Mouse (Mus musculus): ENCODE results near the gene Fmod.

Gene Fmod

DNA sequence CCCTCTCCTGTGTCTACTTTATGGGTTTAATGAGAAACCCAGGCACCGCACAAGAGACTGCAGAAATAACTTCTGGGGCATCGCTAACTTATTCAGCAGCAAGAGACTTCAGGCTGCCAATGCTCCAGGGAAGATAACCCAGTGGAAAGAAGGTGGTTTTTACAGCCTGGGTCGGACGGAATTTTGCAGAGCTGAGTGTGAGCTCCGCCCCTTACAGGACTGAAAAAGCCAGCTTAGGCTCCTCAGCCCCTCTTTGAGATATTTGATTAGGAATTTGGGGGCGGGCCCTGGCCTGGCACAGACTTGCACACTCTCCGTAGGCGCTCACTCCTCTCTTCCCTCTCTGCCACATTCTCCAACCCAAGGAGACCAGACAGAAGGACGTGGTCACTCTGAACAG, at the start of gene Fmod:
Gene Fmod (plus strand): TSS at position 83 of the 400 bp plus-strand sequence.
- no peak for DNase-seq

DNA sequence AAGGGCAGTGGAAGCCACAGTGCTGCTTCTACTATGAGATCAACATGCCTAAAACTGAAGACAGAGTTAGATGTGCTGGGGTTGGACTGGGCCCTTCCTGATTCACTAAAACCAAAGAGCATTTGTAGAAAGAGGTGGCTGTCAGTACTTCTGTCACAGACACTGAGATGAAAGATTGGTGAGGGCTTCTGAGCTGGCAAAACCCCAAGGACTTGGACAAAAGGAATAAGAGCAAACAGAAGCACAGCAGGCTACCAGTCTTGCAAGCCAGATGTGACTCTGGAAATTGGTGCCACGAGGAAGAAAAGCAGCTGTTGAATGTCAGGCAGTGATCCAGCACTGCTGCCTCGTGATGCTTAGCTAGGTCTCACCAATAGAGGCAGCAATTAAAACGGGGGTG, 48.2 kb upstream of the Fmod start:
- no peak for DNase-seq

DNA sequence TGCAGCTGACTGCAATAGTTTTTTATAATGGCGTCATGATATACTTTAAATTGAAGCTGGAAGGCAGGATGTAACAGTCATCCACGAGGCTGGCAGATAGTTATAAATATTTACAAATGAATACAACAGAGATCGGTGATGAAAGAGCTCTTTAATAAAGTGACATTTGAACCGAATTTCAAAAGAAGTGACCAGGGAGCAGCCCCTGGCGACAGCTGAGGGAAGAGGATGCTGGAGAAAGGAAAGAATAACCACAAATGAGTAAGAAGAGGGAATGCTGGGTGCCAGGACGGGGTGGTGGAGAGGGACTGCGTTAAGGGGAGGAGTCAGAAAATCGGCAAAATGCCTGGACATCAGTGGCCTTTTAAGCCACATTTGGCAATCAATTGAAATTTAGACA, 45.8 kb upstream of the Fmod start:
- no peak for DNase-seq

DNA sequence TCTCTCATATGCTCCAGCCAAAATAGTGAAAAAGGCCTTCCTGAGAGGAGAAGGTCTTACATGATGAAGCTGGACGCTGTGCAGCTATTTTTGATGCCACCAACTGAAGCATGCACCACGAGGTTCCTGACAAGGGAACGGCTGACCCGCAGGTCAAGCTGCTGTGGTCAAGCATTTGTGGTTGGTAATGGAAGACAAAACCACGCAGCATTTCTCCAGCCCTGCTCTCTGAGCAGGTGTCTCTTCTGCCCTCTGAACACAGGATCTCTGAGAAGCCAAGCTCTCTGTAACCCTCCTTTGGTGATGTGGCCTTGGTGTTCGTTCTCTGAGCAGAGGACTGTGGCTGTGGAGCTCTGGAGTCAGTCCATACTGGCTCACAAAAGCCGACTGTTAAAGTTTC, 31.6 kb upstream of the Fmod start:
- no peak for DNase-seq

DNA sequence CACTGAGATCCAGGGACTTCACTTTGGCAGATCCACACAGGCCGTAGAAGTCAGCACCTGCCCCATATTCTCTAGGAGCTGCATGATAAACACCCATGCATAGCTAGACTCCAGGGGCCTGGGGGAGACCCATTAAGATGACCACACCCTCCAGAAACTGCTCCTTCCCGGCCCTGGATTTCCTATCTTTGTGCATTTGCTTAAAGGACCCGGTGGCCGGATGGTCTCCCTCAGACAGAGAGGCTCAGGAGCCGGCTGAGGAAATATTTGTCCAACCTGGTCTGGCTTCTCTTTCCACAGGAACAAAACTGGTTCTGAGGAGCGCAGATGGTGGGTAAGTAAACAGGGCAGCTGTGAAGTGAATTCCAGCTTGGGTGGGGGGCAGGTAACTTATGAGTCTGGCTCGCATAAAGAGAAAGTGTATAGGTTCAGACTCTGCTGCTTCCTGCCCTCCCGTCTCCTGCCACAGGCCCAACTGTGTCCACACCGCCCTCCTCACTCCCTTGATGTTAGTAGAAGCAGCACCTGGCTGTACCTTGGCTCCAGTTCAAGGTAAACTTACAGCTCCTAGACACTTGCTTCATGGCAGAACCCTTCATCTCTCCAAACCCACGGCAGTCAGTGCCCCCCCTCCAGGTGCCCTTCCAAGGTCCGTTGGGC, 30.8 kb upstream of the Fmod start:
- DNase-seq = no peak

DNA sequence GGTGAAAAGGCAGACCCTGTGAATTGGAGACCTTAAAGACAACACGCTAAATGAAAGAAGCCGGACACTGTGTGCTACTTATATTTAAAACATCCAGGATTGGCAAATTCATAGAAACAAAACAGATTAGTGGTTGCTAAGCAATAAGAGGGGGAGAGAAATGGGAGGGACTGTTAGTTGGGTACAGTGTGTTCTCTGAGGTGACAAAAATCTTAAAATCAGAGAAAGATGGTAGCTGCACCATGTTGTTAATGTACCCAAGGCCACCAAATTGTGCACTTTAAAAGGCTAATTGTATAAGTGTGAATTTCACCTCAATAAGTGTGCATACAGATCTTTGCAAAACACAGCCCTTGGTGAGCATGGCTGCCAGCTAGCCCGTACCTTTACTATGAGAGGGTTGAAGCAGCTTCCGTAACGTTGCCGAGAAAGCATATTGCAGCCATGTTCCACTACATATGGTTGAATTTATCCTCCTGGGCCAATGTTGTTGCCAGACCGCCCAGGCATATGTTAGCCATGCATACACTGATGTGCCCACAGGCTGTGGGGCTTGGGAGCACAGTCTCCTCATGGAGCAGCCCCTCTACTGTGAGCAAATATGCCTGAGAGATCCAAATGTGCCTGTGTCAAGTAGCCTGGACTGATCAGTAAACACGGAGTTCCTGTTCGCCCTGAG, 12.6 kb upstream of the Fmod start:
- peak in 1 of 2 experiments; percentile 10 for DNase-seq

DNA sequence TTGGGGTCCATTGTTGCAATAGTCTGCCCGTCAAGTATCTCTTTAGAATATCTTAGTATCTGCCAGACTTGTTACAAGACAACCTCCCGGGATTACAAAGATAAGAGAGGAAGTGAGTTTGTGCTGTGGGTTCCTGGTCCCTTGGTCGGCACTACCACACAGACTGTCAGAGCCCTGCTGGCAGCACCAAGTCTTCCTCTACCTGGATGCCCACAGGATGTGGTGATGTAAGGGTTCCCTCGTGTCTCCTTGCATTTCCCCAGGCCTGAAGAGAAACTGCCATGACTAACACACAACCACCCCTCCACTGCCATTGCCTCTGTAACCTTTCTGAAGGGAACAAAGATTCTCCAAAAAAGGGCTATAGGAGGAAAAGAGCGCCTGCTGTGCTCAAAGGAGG, 11.1 kb upstream of the Fmod start:
- no peak for DNase-seq

DNA sequence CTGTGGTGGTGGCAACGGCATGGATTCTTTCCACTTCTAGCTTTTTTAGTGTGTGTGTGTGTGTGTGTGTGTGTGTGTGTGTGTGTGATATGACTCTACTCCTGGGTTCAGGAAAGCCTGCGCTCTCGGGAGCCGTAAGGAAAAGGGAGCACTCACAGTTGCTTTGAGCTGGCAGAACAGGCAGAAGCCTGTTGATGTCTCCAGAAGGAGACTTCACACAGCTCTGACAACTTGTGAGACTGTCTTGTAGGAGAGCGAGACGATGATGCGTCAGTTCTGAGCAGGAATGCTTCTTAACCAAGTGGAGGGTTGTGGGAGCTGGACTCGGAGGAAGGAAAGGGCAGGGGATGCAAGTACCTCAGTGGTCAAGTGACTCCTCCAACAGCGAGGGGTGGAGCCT, 10.3 kb upstream of the Fmod start:
- no peak for DNase-seq

DNA sequence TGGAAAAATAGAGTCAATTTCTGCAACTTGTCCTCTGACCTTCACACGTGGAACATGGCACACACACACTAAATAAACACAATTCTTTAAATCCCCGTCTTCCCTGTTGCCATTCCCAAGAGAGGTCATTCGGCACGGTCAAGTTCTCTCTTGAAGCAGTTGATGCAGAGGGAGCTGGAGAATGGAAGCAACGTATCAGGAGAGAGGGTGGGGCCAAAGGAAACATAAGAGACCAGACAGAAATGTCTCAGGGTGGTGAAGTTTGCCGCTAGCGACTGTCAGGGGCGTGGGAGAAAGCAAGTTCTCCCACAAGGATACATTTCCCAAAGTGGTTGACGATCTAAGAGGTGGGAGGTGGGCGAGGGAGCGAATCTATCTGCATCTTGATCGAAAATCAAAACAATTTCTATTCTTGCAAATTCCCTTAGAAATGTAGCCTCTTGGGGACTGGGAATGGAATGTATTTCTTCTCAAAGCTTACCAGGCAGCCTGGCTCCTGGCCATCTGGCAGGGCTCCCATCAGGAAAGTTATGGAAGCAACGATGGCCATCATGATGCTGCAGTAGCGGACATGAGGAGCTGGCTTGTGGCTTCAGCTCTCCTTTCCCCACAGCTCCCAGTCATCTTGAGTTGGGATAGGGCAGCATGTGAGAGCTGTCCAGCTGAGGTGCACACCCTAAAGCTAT, 8.8 kb upstream of the Fmod start:
- DNase-seq = peak; percentile 41 to 49

DNA sequence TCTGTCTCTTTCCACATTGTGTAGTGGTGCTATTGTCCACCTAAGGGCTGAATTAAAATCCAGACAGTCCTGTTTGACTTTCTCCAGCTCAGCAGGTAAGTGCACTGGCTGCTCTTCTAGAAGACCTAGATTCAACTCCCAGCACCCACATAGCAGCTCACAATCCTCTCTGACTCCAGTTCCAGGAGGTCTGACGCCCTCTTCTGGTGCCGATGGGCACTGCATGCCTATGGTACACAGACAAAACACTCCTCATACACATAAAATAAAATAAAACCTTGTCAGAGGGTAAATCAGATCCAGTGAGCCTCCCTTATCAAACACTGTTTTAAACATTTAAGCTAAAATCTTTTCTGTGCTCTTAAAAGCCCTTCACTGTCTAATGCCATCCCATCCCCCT, 562 bp upstream of the Fmod start:
- no peak for DNase-seq

DNA sequence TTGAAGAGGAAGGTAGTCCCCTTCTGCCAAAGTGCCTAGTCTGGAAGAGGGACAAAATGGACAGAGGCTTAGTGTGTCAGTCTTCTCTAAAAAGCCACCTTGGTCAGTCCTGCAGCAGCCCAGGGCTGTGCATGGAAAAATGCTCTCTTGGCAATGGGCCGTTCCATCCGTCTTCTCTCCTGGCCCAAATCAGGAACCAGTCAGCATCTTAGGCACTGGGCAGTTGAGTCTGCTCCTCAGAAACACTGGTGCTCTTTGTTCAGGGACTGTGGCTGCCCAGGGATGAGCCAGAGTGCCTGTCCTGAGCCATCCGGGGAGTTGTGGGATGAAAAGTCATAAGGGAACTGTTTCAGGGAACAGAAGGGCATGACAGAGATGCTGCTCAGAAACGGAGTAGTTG, 1.3 kb downstream of the Fmod start:
- peak in 1 of 2 experiments; percentile 25 for DNase-seq

DNA sequence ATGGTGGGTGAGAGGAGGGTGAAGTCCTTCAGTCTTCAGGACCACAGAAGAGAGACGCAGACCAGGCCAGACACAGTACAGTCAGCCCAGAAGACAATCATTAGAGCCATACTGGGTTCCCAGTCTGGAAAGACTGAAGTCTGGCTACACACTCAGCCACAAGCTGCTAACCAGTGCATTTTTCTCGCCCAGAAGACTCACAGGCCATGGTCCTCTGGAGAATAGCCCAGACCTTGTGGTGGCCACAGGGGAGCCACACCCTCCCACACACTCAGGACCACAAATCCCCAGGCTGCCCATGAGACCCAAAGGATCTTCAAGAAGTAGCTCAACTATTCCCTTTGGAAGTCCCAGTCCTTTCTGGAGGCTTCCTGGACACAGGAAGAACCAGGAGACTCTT, 2.3 kb downstream of the Fmod start:
- DNase-seq = no peak

DNA sequence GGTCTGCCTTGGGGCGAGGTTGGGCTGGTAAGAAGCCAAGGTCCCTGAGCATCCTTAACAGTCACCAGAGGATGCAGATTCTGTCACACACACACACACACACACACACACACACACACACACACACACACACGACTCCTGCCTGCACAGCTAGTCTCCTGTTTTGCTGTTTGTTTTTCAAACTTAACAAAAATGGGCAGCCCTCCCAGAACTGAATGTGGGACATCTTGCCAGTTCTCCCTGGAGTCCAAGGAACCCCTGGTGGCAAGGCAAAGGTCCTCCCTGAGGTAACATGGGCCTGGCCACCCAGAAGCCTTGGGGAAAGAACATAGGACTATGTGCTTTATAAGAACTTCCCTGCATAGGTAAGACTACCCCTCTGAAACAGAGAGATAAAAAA, 4.8 kb downstream of the Fmod start:
- peak in 1 of 2 experiments; percentile 16 for DNase-seq

DNA sequence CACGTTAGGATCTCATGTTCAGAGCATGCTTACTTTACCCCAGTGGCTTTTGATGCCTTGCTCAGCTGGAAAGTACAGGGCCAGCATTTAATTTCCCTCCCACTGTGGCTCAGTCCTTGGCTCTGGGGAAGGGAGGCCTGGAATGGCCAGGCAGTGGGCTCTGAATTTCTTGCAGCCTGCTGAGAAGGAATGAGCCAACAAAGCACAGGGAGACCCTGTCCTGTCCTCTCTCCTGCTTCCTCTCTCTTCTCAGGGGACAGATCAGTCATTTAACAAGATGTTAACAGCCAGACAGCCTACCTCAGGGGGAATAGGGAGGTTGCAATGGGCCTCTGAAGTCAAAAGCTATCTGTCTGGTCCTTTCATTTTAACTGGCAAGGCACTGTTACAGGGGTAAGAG, 5.3 kb downstream of the Fmod start:
- DNase-seq = no peak

DNA sequence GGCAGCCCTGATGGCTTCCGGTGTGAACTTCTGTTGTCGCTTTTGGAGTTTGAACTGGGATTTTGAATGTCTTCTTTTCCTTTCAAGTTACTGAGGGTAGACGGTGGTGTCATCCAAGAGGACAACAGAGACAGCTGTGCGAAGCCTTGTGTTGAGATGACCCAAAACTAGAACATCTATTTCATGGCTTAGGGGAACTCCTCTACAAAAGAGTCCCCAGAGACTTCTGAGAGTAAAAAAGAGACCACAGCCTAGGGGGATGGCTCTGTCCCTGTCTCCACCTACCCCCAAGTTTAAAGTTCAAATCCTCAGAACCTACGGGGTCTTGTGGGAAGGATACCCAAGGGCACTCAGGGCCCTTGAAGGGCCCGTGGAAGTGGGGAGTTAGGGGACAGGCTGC, 7.8 kb downstream of the Fmod start:
- no peak for DNase-seq

DNA sequence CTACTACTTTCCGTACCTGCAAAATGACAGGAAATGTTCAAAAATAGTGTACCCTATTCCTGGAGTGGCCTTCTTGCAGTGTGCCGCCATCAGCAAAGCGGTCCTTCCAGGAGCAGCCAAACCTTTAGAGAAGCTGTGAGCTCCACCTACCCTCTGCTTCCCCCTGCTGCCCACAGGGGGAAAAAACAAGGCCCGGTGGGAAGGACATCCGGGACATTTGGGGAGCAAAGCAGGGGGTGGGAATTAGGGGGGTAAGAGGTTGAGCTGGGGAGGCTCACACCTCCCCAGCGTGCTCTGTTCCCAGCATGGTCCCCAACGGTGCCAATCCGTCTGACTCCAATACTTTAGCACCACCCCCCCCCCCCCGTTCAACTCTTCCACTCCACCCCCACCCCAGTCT, 8.9 kb downstream of the Fmod start:
- DNase-seq = peak; percentile 90

DNA sequence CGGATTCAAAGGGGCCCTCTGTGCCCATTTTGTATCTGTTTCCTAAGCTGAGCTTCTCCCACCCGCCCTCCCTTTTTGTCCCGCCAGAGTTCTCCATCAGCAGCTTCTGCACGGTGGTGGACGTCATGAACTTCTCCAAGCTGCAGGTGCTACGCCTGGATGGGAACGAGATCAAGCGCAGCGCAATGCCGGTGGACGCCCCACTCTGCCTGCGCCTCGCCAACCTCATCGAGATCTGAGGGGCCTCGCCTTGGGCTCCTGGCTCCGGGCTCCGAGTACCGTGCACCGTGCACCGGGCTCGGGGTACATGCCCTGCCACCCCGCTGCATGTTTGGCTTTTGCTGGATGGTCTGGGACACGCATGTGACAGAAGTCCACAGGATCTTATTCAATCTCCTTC, 9.3 kb downstream of the Fmod start:
- DNase-seq = no peak

DNA sequence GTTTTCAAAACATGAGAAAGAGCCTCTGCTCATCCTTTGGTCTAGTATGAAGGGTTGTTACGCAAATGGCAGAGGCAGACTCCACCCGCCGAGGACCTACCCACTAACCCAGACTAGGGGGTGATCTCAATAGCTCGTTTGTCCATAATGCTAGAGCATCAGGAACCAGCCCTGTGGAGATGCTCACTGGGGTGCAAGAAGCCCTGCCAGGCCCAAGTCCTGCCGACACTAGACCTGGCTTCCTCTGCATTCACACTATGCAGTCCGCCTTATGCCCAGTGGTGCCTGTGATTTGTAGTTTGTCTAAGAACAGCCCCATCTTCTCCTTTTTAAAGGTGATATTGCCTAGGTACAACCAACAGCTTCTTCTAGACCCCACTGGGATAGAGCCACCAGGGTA, 10.4 kb downstream of the Fmod start:
- DNase-seq = no peak

DNA sequence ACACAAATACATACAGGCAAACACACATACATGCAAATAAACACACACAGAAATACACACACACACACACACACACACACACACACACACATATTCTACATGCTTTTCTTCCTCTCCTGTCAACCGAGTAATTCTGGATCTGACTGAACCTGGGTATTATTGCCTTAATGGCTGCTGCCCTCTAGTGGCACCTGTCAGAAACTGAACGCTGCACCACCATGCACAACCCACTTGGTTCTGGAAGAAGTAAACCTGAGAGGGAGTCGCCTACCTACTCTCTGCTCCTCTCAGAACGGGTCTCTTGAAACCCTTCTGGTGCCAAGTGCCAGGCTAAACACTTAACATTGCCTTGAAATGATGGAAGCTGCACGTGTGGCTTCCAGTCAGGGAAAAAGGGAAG, 11.7 kb downstream of the Fmod start:
- DNase-seq = peak; percentile 88 to 91

DNA sequence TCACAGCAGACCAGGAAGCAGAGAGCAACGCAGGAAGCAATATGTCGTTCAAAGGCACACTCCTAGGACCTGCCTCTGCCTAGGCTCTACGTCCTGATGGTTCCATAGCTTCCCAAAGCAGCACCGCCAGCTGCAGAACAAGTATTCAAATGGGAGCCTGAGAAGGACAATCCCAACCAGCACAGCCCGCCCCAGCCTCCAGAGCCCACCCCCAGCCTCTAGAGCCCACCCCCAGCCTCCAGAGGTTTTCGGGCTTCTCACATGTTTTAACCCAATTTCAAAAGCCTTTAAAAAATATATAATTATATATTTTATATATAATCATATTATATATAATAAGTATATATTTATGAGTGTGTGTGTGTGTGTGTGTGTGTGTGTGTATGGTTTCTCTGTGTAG, 12.5 kb downstream of the Fmod start:
- DNase-seq = no peak

DNA sequence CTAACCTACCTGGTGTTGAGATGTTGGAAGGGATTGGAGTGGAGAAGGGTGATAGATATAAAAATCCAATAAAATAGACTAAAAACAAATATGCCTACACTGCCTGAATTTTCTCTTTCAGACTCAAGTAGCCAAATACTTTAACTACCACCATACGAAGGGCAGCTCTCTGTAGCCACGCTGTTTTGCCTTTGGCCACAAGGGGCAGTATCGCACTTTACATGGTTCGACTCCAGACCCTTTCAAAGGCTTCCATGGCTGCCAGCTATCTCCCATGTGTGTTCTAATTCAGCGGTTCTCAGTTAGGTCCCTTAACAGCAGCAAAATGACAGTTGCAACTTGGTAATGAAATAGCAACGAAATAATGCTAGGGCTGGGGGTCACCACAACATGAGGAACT, 16.2 kb downstream of the Fmod start:
- peak; percentile 94 to 96 for DNase-seq

DNA sequence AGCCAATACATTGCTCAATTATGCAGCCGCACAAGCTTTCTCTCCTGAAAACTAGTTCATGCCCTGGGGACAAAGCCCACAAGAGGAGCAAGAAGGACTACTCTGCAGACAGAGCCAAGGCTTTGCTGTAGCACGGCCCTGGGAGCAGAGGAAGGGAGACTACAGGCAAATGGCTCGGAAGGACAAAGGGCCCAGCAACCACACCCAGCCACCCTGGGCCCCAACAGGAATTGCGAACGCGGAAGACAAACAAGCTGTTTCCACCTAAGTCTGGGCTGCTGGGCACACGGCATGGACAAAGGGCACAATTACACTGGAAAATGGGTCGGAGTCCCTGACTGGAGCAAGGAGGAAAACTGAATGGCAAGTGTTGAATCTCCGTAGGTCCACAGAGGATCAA, 18.0 kb downstream of the Fmod start:
- no peak for DNase-seq

DNA sequence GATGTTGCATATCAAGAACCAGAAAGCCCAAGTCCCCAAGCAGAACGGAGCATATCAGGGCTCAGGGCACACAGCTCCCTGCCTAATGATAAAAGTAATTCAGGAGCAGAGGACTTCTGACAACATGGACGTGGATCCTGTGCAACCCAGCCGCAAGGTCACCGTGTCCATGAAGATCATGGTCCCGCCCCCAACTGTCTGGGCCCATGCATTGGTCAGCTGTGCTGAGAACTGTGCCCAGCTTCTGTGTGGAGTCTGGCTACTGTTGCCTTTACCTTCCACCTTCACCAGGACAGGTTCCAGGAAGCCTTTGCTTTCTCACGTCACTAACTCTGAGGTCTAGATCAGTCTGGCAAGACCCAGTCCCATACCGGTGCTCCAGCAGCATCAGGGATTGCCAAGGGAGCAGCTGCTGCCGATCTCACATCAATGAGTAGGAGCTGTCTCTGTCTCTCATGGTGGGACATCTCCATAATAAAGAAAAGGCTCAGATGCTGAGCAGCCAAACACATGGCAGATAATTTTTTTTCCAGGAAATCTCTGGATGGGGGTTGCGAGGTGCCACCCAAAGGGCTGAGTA, 18.7 kb downstream of the Fmod start:
- DNase-seq = no peak

DNA sequence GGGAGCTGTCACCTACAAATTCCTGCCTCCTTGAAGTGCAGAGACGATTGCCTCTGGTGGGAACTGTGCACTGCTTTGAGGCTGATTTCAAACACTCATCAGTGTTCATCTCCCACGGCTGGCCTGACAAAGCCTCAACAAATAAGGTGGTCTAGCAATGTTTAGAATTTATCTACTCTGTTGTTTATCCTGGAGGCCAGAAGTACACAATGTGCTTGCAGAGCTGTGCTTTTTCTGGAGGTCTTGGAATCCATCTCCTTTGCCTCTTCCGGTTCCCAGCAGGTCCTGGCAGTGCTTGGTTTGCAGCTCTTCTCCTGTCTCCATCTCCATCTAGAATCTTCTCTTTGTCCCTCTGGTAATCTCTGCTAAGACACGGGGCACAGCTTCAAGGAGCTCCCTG, 19.2 kb downstream of the Fmod start:
- DNase-seq = no peak
